Mouse (Mus musculus): ENCODE results near the gene Htr7.

The Htr7 gene

GRCm38 (mm10) chr19:35955698-35956097 is 101.6 kb downstream of the Htr7 start:
- DNase-seq, result no peak

- DNase-seq, result no peak
These were observed 107.4 kb downstream of the Htr7 start for GRCm38 (mm10) chr19:35949888-35950287.

- no peak for DNase-seq
These were observed 132.3 kb downstream of the Htr7 start for GRCm38 (mm10) chr19:35924961-35925495.

- DNase-seq, result no peak
These were observed 132.9 kb downstream of the Htr7 start for GRCm38 (mm10) chr19:35924418-35924817.

All from thymus, postnatal 4 days (tissue).